Mouse (Mus musculus) c-Kit-negative CD71-positive TER-119-positive erythroid progenitor cells, embryonic 14.5 days (primary cell): ENCODE measurements around the gene Polr3gl.

Experiments used
- DNase-seq: peaks from one replicate; pipeline ENCODE4 v3.0.0-alpha.2; 2013; ENCODE audit warnings: low read depth, low spot score

The Polr3gl gene

DNA sequence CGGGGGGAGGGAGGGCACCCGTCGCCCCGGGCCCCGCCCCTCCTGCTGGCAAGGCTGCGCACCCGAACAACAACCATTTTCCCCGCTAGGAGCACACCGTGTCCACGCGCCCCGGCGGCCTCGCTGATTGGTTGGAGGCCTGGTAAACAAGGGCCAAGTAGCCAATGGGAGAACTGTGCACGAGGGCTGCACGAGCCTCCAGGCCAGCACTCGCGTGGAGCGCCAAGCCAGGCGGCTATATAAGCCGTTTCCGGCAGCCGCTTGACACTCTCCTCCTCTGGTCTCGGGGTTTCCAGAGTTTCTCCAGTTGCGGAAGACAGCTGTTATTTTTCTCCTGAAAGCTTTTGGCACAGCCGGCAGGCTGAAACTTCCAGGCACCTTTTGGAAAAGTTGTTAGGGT, 36.3 kb downstream of the Polr3gl start, which contains the start of gene Txnip:
Txnip (plus strand) TSS at position 264 of the 400 bp plus-strand sequence.
- peak; percentile 98 for DNase-seq

DNA sequence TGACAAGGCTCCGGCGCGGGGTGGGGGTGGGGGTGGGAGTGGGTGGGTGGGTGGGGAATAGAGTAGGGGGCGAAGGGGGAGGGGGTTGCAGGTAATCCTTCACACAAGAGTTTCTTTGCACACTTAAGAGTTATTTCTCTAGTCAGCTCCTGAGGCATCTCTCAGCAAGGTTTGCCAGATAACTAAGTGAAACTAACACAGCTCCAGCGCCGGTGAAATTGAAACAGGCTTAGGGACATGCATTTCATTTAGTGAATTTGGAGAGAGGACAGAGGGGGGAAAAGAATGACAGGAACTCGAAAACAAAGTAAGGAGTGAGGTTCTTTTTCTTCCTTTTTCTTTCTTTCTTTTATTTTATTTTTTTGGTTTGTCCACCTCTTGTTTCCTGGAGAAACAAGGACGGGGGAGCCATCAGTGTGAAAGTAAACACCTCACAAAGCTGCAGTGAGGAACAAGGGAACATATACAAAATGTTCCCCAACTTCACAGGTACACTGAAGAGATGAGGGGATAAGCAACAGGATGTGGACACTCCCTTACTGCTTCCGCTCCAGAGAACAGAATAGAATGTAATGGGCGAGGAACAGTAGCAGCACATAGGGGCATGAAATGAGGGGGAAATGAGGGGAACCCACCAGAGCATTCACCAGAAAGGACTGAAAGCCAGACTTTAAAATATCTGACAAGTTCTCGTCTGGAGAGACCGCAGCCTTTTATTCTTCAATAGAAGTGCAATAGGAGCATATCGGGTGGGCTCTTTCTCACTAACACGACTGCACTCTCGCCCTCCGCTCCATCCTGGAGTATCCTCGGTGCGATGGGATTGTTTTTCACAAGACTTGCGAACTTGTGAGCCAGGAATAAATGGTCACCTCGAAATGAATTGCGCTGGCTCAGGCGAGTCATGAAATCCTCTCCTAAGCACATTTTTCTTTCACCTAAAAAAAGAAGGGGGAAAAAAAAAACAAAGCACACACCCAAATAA, 37.0 kb downstream of the Polr3gl start:
- DNase-seq: peak; percentile 44

DNA sequence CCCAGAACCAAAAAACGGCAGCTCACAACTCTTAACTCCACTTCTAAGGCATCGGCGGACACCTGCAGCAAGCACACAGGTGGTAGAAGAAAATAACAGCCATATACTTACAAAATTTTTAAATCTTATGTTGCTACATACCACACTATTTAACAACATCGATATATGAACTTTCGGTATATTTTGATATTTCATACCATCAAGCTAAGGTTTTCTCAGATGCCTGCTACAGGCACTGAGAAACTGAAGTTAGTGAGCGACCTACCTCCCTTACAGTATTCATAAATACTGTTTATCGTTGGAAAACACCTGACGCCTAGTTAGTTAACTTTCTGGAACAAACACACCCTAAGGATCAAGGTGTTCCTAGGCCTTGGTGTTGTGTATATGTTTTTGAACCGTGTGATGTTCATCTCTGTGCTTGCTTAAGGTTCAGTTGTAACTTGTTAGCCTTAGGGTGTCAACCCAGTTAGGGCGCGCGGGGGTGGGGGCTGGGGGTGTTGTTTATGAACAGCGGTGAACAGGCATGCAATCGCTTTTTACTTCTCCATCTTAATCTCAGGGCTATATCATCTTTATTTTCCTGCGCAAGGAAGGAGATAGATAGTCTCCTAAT, 37.9 kb downstream of the Polr3gl start:
- DNase-seq: no peak

DNA sequence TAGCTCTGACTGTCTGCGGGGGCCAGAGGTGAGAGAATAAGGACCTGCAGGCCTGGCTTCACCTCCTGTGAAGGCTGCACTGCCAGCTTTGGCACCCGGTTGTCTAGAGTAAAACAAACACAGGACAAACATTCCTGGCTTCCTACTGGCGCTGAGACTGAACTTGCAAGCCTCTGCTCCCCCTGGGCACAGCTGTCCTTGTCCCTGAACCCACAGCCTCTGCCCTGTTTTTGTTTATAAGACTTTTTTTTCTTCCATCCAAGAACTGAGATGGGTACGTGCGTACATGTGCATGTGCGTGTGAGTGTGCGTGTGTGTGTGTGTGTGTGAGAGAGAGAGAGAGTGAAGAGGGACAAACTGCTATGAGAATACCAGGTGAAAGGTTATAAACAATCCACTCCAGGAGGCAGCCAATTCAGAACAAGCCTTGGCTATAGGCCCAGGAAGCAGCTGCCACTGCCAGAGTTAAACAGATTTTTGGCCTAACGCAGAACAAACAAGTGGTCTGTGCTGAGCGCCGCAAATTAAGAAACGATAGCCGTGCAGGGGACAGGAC, 38.9 kb downstream of the Polr3gl start:
- DNase-seq: no peak

- DNase-seq: no peak
These were observed 39.7 kb downstream of the Polr3gl start for GRCm38 (mm10) chr3:96554251-96554650.

DNA sequence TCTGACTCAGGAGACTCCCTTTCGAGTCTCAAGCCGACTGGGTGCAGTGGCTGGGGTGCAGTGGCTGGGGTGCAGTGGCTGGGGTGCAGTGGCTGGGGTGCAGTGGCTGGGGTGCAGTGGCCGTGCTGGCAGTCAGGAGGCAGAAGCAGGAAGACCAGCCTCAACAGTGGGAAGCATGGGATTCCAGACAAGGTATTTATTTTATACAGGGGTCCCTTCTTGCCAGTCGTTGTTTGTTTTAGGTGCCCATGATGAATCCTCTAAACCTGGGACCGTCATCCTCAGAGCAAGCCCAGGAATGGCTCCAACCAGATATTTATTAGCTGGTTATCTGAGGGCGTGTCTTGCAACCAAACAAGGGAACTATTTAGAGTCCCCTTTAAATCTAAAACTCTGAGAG, 40.4 kb downstream of the Polr3gl start:
- no peak for DNase-seq

DNA sequence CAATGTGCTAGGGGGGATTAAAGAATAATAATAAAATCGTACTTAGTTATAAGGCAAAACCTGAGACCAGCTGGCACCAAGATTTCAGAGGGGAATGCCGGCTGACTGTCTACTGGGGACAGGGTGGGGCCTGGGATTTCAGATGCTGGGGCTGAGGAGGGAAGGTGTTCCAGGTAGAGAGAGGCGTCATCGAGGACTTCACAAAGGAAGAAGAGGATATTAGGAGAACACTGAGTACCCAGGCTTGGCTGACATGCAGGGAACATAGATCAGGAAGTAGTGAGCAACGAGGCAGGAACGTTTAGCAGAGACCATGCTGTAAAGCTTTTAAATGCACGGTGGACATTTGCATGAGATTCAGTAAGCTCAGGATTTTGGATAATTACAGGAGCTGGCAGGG, 42.1 kb downstream of the Polr3gl start:
- DNase-seq: no peak

GRCm38 (mm10) chr3:96551203-96551602, 42.8 kb downstream of the Polr3gl start:
- DNase-seq: no peak

- DNase-seq: no peak
These were observed 44.6 kb downstream of the Polr3gl start for GRCm38 (mm10) chr3:96549346-96549745.

GRCm38 (mm10) chr3:96548824-96549223, 45.2 kb downstream of the Polr3gl start:
- no peak for DNase-seq

DNA sequence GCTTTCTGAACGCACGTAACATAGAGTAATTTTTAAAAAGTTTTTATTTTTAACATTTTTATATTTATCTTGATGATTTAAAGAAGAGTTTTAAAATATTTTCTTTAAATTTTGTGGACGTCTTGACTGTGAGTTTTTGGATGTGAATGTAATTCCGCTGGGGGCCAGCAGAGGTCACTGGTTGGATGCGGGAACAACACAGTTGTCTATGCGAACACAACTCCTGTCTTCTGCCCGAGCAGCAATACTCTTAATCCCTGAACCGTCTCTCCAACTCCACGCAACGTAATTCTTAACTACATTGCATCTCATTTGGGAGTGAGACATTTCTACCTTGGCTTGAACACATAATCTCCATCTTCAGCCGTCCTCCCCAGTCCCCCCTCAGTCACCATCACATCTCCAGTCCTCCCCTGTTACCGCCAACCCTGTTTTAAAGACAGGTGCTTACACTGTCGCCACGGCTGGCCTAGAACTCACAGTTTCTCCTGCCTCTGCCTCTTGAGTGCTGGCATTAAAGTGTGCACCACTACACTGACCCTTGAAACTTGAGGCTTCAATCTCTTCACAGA, 46.5 kb downstream of the Polr3gl start:
- DNase-seq: peak; percentile 35

- no peak for DNase-seq
These were observed 47.1 kb downstream of the Polr3gl start for GRCm38 (mm10) chr3:96546880-96547279.

DNA sequence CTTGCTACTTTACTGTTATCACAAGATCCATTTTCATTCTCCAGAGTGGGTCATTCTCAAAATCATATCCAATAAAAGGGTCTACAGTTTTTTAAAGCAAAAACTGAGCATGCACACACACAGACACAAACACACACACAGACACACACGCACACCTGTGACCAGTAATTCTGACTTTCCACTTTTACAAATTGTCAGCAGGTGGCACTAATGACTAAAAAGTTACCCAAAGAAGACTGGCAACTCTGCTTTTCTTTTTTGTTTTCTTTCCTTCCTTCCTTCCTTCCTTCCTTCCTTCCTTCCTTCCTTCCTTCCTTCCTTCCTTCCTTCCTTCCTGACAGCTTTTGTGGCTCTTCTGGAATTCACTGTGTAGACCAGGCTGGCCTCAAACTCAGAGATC, 48.4 kb downstream of the Polr3gl start:
- no peak for DNase-seq

- DNase-seq: no peak
These were observed 50.6 kb downstream of the Polr3gl start for GRCm38 (mm10) chr3:96543345-96543744.

- no peak for DNase-seq
These were observed 51.4 kb downstream of the Polr3gl start for GRCm38 (mm10) chr3:96542554-96542953.

- DNase-seq: no peak
These were observed 52.5 kb downstream of the Polr3gl start for GRCm38 (mm10) chr3:96541328-96542078.

- DNase-seq: no peak
These were observed 53.2 kb downstream of the Polr3gl start for GRCm38 (mm10) chr3:96540740-96541139.

DNA sequence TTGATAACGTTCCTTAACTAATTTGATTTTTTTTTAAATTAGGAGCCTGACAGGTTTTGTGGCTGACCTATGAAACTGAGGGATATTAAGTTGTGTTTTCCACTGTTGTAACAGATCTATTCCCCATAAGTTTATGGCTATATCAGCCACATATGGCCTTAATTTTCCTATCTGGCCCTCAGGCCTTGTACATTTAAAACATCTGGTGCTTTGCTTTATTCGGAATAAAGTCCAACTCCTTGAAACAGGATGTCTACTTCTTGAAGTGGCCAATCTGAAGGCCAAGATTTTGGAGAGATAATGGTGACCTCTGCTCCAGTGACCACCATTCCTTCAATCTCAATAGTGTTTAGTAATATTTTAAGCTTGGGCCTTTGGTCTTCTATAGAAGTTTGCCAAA, 54.7 kb downstream of the Polr3gl start:
- no peak for DNase-seq

DNA sequence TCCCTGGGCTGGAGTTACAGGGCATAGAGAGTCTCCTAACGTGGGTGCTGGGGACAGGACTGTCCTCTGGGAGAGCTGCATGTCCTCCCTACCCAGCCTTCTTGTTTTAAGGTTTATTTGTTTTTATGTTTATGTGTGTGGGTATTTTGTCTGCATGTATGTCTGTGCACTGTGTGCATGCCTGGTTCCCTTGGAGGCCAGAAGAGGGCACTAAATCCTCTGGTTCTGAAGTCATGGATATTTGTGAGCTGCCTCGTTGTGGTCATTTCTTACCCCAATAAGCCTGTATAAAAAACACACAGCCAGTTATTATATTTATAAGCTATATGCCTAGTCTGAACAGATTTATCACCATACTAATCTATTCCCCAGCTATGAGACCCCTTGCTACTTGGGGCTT, 59.7 kb downstream of the Polr3gl start:
- DNase-seq: no peak

DNA sequence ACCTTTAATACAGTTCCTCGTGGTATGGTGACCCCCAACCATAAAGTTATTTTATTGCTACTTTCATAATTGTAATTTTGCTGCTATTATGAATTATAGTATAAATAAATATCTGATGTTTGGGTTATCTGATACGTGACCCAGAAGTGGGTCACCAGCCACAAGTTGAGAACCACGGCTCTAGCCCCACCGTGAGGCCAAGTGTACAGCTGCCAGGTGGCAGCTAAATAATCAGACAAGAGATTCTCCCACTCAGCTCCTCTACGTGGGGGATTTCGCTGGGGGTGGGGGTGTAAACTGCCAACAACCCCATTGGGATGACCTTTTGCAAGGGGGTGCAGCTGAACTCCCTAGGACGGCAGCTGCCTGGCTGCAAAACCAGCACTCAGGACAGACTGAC, 61.9 kb downstream of the Polr3gl start:
- no peak for DNase-seq

DNA sequence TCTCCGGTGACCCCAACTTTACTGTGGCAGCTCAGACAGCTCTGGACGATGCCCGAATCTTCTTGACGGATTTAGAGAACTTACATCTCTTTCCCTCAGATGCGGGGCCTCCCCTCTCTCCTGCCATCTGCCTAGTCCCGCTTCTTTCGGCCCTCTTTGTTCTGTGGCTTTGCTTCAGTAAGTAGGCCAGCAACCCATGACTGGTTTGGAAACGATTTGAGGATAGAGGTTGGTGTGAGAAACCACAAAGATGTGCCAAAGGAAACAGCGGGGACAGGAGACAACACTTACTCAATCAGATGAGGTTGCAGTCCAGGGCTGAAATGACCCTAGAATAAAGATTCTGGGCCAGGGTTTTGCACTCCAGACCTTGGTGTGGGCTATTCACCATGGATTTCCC, 65.5 kb downstream of the Polr3gl start:
- no peak for DNase-seq
